Mouse (Mus musculus) lung, postnatal 0 days (tissue): Measurements from ENCODE around the gene Abhd6.

Experiments
- CTCF ChIP-seq: IDR thresholded peaks from 2 replicates; pipeline ENCODE4 v1.5.1; 2016; ENCODE audit warnings: antibody characterized with exemption, mild to moderate bottlenecking
- EP300 ChIP-seq: IDR thresholded peaks from 2 replicates; pipeline ENCODE4 v1.6.1; 2016; ENCODE audit warnings: antibody characterized with exemption, mild to moderate bottlenecking, control low read depth

DNA sequence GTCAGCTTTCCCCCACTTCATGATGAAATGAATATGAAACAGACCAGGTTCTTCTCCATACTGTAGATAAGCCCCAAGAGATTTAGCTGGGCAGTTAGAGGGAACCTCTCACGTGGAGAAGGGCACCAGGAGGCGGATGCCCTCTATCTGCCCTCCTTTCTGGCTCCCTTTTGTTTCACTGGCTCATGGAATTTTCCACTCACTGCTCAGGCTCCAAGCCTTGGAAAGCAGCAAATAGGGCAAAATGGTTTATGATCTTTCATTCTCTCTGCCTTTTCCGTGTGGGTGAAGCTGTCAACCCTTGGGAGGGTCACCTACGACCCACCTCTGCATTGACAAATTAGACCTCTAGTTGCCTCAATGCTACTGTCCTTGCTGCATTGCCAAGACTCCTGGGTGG is 27.8 kb downstream of the Abhd6 start:
- TF ChIP-seq CTCF (no peak), EP300 (no peak)
